Mouse (Mus musculus) lung, embryonic 14.5 days (tissue): ENCODE data around the gene Eif4h. TPM values are rescaled to one million over a fixed set of nuclear protein-coding genes. Genes with fewer than 3 reads are reported as not detected.
A peak's percentile ranks its signal among the peaks of the same experiment; 100 is the strongest.

Experiments used
- ATAC-seq: fragments of 200-750 bp; cut with Nextera tagmentation; 2 replicates; pipeline ENCODE4 v1.8.0; 2017; ENCODE audit warnings: mild to moderate bottlenecking, moderate TSS enrichment, moderate library complexity; ENCODE audit not compliant: insufficient read depth
- DNase-seq: peaks from one replicate; pipeline ENCODE4 v3.0.0-alpha.2; 2015
- H3K27ac ChIP-seq: fragments of 300-500 bp; sonication (generic); 2 replicates; pipeline ENCODE4 v1.5.1; 2014; ENCODE audit warnings: low read depth, mild to moderate bottlenecking, moderate library complexity
- H3K27me3 ChIP-seq: fragments of 300-500 bp; sonication (generic); 2 replicates; pipeline ENCODE4 v1.6.1; 2014; ENCODE audit warnings: low read length, control low read depth; ENCODE audit not compliant: insufficient read depth
- H3K36me3 ChIP-seq: fragments of 300-500 bp; sonication (generic); 2 replicates; pipeline ENCODE4 v1.6.1; 2014; ENCODE audit warnings: control low read depth; ENCODE audit not compliant: insufficient read depth
- H3K4me1 ChIP-seq: fragments of 300-500 bp; sonication (generic); 2 replicates; pipeline ENCODE4 v1.6.1; 2014; ENCODE audit warnings: antibody characterized with exemption, control low read depth; ENCODE audit not compliant: insufficient read depth
- H3K4me2 ChIP-seq: fragments of 300-500 bp; sonication (generic); 2 replicates; pipeline ENCODE4 v1.6.1; 2014; ENCODE audit warnings: mild to moderate bottlenecking
- H3K4me3 ChIP-seq: fragments of 300-500 bp; sonication (generic); 2 replicates; pipeline ENCODE4 v1.5.1; 2014; ENCODE audit warnings: low read depth, low read length
- H3K9ac ChIP-seq: fragments of 300-500 bp; sonication (generic); 2 replicates; pipeline ENCODE4 v1.6.1; 2014
- H3K9me3 ChIP-seq: fragments of 300-500 bp; sonication (generic); 2 replicates; pipeline ENCODE4 v1.6.1; 2016; ENCODE audit warnings: low read depth, low read length, control low read depth
- CTCF ChIP-seq: IDR thresholded peaks from 2 replicates; pipeline ENCODE4 v1.5.1; 2016; ENCODE audit warnings: antibody characterized with exemption, low read depth
- WGBS: fragments of 180-500 bp; shearing (Covaris S2); extraction: QIAGEN DNeasy Blood & Tissue Kit; methylation state at CpG from one replicate; pipeline ENCODE4 v1.1.7; 2014; 5-methylcytosine and 5-hydroxymethylcytosine counted together
- polyA plus RNA-seq: library from polyadenylated mRNA; unstranded; fragments of >200 nt; fragmentation: Nextera tagmentation; extraction: Ambion mirVana; gene quantifications from 2 replicates; pipeline ENCODE4 v1.2.1, GENCODE M21; 2014

Eif4h gene
- polyA plus RNA-seq, 1 experiment from 2014 or later: 559 TPM

- DNase-seq: no peak
- no peaks in the 10 kb centered on the region for H3K27me3 ChIP-seq
- H3K9ac ChIP-seq: no peak overlapping the region
- ATAC-seq: no peak
- H3K4me3 ChIP-seq: no peak overlapping the region
- WGBS: 83% methylated on average over 8 of the region's 8 CpGs
- no peak overlapping the region for H3K27ac ChIP-seq
- no peak for TF ChIP-seq CTCF
- H3K4me1 ChIP-seq: no peaks in the 10 kb centered on the region
- H3K9me3 ChIP-seq: no peaks in the 10 kb centered on the region
- peaks cover 36% of the 10 kb centered on the region for H3K36me3 ChIP-seq
- no peak overlapping the region for H3K4me2 ChIP-seq
Observed at GRCm38 (mm10) chr5:134615380-134615779, 23.9 kb downstream of the Eif4h start.

GRCm38 (mm10) chr5:134614802-134615201 lies 24.5 kb downstream of the Eif4h start, which contains the start of gene Lat2:
Lat2 (minus strand) TSS chr5:134615025.
- no peak within 1 kb of the TSS for H3K4me2 ChIP-seq
- H3K9ac ChIP-seq: no peak within 1 kb of the TSS
- no peaks in the 10 kb centered on the region for H3K4me1 ChIP-seq
- 75% methylated on average over 7 of the region's 7 CpGs for WGBS
- no peaks in the 10 kb centered on the region for H3K27me3 ChIP-seq
- no peak within 1 kb of the TSS for H3K4me3 ChIP-seq
- H3K36me3 ChIP-seq: peaks cover 31% of the 10 kb centered on the region
- DNase-seq (no peak), ATAC-seq (no peak)
- TF ChIP-seq CTCF: no peak
- H3K27ac ChIP-seq: no peak within 1 kb of the TSS
- H3K9me3 ChIP-seq: no peaks in the 10 kb centered on the region

- TF ChIP-seq CTCF: no peak
- DNase-seq (no peak), ATAC-seq (no peak)
- H3K9ac ChIP-seq: no peak overlapping the region
- H3K27me3 ChIP-seq: no peaks in the 10 kb centered on the region
- peaks cover 26% of the 10 kb centered on the region for H3K36me3 ChIP-seq
- 81% methylated on average over 8 of the region's 8 CpGs for WGBS
- H3K4me1 ChIP-seq: no peaks in the 10 kb centered on the region
- no peaks in the 10 kb centered on the region for H3K9me3 ChIP-seq
- H3K27ac ChIP-seq: no peak overlapping the region
- no peak overlapping the region for H3K4me2 ChIP-seq
- H3K4me3 ChIP-seq: no peak overlapping the region
Observed at GRCm38 (mm10) chr5:134614296-134614695, 25.0 kb downstream of the Eif4h start.

DNA sequence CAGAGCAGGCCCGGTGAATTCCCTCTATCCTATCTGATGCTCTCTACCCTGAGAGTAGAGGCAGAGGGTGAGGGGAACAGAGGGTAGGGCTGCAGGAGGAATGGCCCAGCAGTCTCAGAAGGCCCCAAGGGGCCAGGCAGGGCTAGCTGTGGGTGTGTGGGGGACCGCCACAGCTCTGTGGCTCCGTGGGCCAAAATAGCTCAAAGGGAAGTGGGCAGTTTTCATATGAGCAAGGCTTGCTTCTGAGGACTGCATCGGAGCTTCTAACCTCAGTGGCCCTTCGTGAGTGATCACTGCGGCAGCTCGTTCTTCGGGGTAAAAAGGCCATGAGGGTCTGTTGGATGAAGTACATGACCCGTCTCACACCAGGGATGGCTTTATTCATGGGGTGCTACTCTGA lies 25.6 kb downstream of the Eif4h start:
- Histone ChIP-seq H3K4me3 (no peak overlapping the region), H3K27me3 (no peaks in the 10 kb centered on the region), H3K36me3 (peaks cover 20% of the 10 kb centered on the region), H3K4me1 (no peaks in the 10 kb centered on the region), H3K27ac (no peak overlapping the region), H3K9ac (no peak overlapping the region), H3K9me3 (no peaks in the 10 kb centered on the region), H3K4me2 (no peak overlapping the region)
- 83% methylated on average over 9 of the region's 9 CpGs for WGBS
- ATAC-seq (no peak), DNase-seq (no peak)
- no peak for TF ChIP-seq CTCF

DNA sequence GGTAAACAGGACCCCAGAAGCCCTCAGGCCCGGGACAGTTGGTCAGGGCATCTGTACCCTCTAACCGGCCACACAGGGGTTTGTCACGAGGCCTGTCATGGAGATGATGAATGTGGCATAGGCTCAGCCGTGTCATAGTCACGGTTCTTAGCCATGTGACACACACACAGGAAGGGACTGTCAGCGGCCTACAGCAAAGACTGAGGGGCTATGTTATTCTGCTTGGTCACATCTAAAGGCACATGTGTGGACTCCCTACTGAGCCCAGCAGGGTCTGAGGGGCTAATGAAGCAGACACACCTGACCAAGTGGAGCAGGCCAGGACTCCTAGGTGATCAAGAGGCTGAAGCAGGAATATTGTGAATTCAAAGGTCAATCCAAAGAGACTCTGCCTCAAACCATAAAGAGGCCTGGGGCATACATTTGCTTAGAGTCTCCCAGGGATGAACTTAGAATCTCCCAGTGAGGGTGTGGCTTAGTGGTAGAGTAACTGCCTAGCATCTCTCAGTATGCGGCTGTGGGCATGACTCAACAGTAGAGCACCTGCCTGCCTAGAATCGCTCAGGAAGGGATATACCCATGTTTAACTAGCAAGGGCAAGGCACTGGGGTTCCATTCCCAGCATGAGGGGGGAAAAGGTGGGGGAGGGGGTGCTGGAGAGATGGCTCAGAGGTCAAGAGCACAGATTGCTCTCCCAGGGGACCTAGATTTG lies 27.3 kb downstream of the Eif4h start:
- Histone ChIP-seq H3K9ac (no peak overlapping the region), H3K9me3 (no peaks in the 10 kb centered on the region), H3K27ac (no peak overlapping the region), H3K4me2 (no peak overlapping the region), H3K36me3 (peaks cover 4% of the 10 kb centered on the region), H3K4me1 (no peaks in the 10 kb centered on the region), H3K4me3 (no peak overlapping the region), H3K27me3 (no peaks in the 10 kb centered on the region)
- 32% methylated on average over 8 of the region's 8 CpGs for WGBS
- no peak for TF ChIP-seq CTCF
- no peak for ATAC-seq
- DNase-seq: no peak

DNA sequence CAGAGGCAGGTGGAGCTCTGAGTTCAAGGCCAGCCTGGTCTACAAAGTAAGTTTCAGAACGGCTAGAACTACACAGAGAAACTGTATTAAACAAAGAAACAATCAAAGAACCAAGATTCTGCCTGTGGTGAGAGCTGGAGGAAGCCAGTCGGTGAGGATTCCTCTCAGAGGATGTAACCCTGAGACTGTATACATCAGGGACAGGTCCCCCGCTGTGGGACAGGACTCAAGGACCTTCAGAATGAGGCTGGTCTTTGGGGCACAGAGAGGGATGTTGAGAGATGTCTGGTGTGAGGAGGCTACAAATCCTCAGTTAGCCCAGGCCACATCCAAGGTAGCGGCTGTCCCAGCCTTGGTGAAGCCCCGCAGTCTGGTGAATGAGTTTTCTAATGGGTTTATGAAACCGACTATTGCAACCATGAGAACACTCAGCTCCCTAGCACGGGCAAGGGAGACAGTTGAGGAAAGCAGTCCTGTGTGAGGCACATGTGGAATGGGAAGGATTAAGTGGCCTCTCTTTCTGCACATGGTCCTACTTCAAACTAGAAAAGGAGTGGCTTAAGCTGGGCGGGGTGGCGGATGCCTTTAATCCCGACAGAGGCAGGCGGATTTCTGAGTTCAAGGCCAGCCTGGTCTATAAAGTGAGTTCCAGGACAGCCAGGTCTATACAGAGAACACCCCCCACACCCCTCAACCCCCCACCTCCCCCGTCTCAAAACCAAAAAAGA lies 29.2 kb downstream of the Eif4h start:
- H3K9me3 ChIP-seq: no peaks in the 10 kb centered on the region
- no peak overlapping the region for H3K9ac ChIP-seq
- ATAC-seq: no peak
- no peaks in the 10 kb centered on the region for H3K4me1 ChIP-seq
- no peak overlapping the region for H3K4me2 ChIP-seq
- H3K4me3 ChIP-seq: no peak overlapping the region
- no peak for DNase-seq
- no peaks in the 10 kb centered on the region for H3K27me3 ChIP-seq
- no peak for TF ChIP-seq CTCF
- no peak overlapping the region for H3K27ac ChIP-seq
- H3K36me3 ChIP-seq: no peaks in the 10 kb centered on the region
- 75% methylated on average over 12 of the region's 12 CpGs for WGBS

DNA sequence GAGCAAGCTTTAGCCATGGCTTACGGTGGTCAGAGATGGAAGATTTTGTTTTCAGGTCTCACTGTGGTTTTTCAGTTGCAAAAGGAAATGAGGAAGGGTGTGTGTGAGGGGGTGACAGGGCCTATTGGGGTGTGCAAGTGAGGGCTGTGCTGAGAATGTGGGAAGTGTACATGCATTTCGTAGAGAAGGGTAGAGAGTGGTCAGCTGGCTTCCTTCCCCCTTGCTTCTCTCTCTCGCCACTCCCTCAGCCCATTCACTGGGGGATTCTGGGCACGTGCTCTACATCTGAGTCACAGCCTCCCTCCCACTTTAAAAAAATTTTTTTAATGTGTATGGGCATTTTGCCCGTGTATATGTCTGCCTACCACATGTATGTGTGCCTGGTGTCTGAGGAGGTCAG lies 32.2 kb downstream of the Eif4h start:
- WGBS: 41% methylated on average over 5 of the region's 5 CpGs
- no peaks in the 10 kb centered on the region for H3K4me1 ChIP-seq
- H3K36me3 ChIP-seq: no peaks in the 10 kb centered on the region
- no peak overlapping the region for H3K4me2 ChIP-seq
- TF ChIP-seq CTCF: no peak
- DNase-seq: peak; percentile 66
- H3K27ac ChIP-seq: no peak overlapping the region
- H3K9me3 ChIP-seq: no peaks in the 10 kb centered on the region
- no peaks in the 10 kb centered on the region for H3K27me3 ChIP-seq
- H3K4me3 ChIP-seq: no peak overlapping the region
- no peak overlapping the region for H3K9ac ChIP-seq
- ATAC-seq: 0 out of 2 replicates have a peak, but pooled peaks have one; percentile 32
